Mouse (Mus musculus) cerebellum, adult 2 months (tissue): ENCODE results near the gene Gapt.

ENCODE experiments used
- CTCF ChIP-seq: fragments of 200-500 bp; IDR thresholded peaks from 2 replicates; pipeline ENCODE4 v1.5.1; 2011; ENCODE audit warnings: low read depth, mild to moderate bottlenecking, control low read depth, low read length, moderate library complexity, borderline replicate concordance; ENCODE audit not compliant: insufficient read depth
- POLR2A ChIP-seq: fragments of 200-500 bp; IDR thresholded peaks from 2 replicates; pipeline ENCODE4 v1.6.1; 2011; ENCODE audit warnings: low read length, control low read depth, borderline replicate concordance; ENCODE audit not compliant: insufficient read depth

- TF ChIP-seq POLR2A, result no peak
- TF ChIP-seq CTCF, result no peak
Measured at GRCm38 (mm10) chr13:110401443-110401842, 44.4 kb upstream of the Gapt start.
